19 mouse cellular contexts compared by ENCODE assay signal in genomic region chr1:142708263-142708662, GRCm38 (mm10).
"Had no signal": no experiment of that assay in that cellular context is flagged by ENCODE, and none has a peak within 500 bp of the region (broad histone marks: within the 10 kb centered on the region; RNA-seq: fewer than 3 reads in every experiment).

No protein-coding gene starts in this region.

- H3K4me1 ChIP-seq: liver, embryonic 15.5 days; lung, embryonic 15.5 days; megakaryocyte, embryonic 14.5 days; midbrain, embryonic 13.5 days; midbrain, embryonic 15.5 days; neural tube, embryonic 12.5 days had no signal

- H3K4me2 ChIP-seq: liver, embryonic 15.5 days; lung, embryonic 15.5 days; midbrain, embryonic 11.5 days; midbrain, embryonic 13.5 days; midbrain, embryonic 15.5 days; neural tube, embryonic 12.5 days had no signal

- H3K9me3 ChIP-seq: liver, embryonic 15.5 days; lung, embryonic 15.5 days; midbrain, embryonic 13.5 days; midbrain, embryonic 15.5 days; neural tube, embryonic 12.5 days had no signal

- H3K27ac ChIP-seq: liver, embryonic 15.5 days; lung, embryonic 15.5 days; macrophage; midbrain, embryonic 13.5 days; midbrain, embryonic 15.5 days; neural tube, embryonic 12.5 days had no signal

- H3K4me3 ChIP-seq: liver, embryonic 15.5 days; lung, embryonic 15.5 days; megakaryocyte, embryonic 14.5 days; midbrain, embryonic 13.5 days; midbrain, embryonic 15.5 days; neural tube, embryonic 12.5 days had no signal

- ATAC-seq: liver, postnatal 0 days; lung, postnatal 0 days; midbrain, embryonic 13.5 days; midbrain, embryonic 15.5 days had no signal

- H3K27me3 ChIP-seq: liver, embryonic 15.5 days; lung, embryonic 15.5 days; megakaryocyte, embryonic 14.5 days; midbrain, embryonic 13.5 days; midbrain, embryonic 15.5 days; neural tube, embryonic 12.5 days had no signal

- H3K36me3 ChIP-seq: liver, embryonic 15.5 days; lung, embryonic 15.5 days; midbrain, embryonic 13.5 days; midbrain, embryonic 15.5 days; neural tube, embryonic 12.5 days had no signal

- DNase-seq: liver, postnatal 0 days; lung, adult 2 months; lung, postnatal 14 days; lung, postnatal 36 days; retina, postnatal 1 day; right cerebral cortex, postnatal 14 days; spleen, adult 18-20 months; thymus, adult 2 months; thymus, postnatal 25 days; thymus, postnatal 4 days had no signal

- H3K9ac ChIP-seq: liver, embryonic 15.5 days; liver, postnatal 0 days; lung, embryonic 15.5 days; midbrain, embryonic 13.5 days; midbrain, embryonic 15.5 days; neural tube, embryonic 12.5 days had no signal
